In genomic region chr11:51957760-51958159, GRCm38 (mm10) we compare ENCODE assay signal across 24 mouse cellular contexts. TPM values are rescaled to one million over a fixed set of nuclear protein-coding genes. Genes with fewer than 3 reads are reported as not detected.
DNase-seq lines count a peak whose midpoint lies in the region; ATAC-seq and TF ChIP-seq lines count a peak whose summit lies in the region.
"Had no signal": no experiment of that assay in that cellular context is flagged by ENCODE, and none has a peak within 500 bp of the region (broad histone marks: within the 10 kb centered on the region; RNA-seq: fewer than 3 reads in every experiment).

No protein-coding gene starts in this region.

- no peak overlapping the region for H3K4me3 ChIP-seq in lung, embryonic 14.5 days (ENCODE audit: low read depth, low read length)
- H3K4me3 ChIP-seq in neural tube, embryonic 15.5 days (replicated peaks) = no peak overlapping the region
- H3K4me3 ChIP-seq: embryonic facial prominence, embryonic 10.5 days; embryonic facial prominence, embryonic 13.5 days; erythroblast, embryonic 14.5 days; forebrain, embryonic 12.5 days; forebrain, embryonic 15.5 days; heart, adult 2 months; hindbrain, embryonic 12.5 days had no signal

- no peak for ATAC-seq in lung, embryonic 14.5 days (ENCODE audit: insufficient read depth)
- ATAC-seq in neural tube, embryonic 15.5 days (ENCODE audit: low FRiP score) = no peak
- ATAC-seq: activated CD4-positive, CD25-positive, alpha-beta regulatory T cell, adult 4 months; forebrain, embryonic 15.5 days; hindbrain, embryonic 16.5 days had no signal

- H3K9ac ChIP-seq in lung, embryonic 14.5 days = no peak overlapping the region
- no peak overlapping the region for H3K9ac ChIP-seq in neural tube, embryonic 15.5 days (replicated peaks)
- H3K9ac ChIP-seq: embryonic facial prominence, embryonic 13.5 days; forebrain, embryonic 12.5 days; forebrain, embryonic 15.5 days; hindbrain, embryonic 12.5 days had no signal

- H3K27ac ChIP-seq in lung, embryonic 14.5 days (ENCODE audit: low read depth) = no peak overlapping the region
- no peak overlapping the region for H3K27ac ChIP-seq in neural tube, embryonic 15.5 days (replicated peaks)
- H3K27ac ChIP-seq: embryonic facial prominence, embryonic 10.5 days; embryonic facial prominence, embryonic 13.5 days; forebrain, embryonic 12.5 days; forebrain, embryonic 15.5 days; heart, adult 2 months; hindbrain, embryonic 12.5 days had no signal

- DNase-seq in lung, embryonic 14.5 days = peak; percentile 10
- no peak for DNase-seq in lung, adult 18-20 months
- DNase-seq in urinary bladder, postnatal 25 days (ENCODE audit: low spot score) = peak; percentile 26
- DNase-seq in urinary bladder, adult 2 months (ENCODE audit: low spot score) = no peak
- DNase-seq in NIH3T3 (ENCODE audit: low read depth) = peak; percentile 41
- DNase-seq: adrenal gland, adult 8-10 months; adrenal gland, postnatal 25 days; B cell, adult 2 months; cerebellum, adult 11-12 months; cerebellum, adult 8-10 months; cerebellum, postnatal 36 days; embryo, embryonic 11 days; gastrocnemius, postnatal 25 days; heart, adult 2 months had no signal

- no peaks in the 10 kb centered on the region for H3K27me3 ChIP-seq in lung, embryonic 14.5 days (ENCODE audit: insufficient read depth, low read length)
- H3K27me3 ChIP-seq in neural tube, embryonic 15.5 days (replicated peaks) = no peaks in the 10 kb centered on the region
- H3K27me3 ChIP-seq: embryonic facial prominence, embryonic 13.5 days; forebrain, embryonic 12.5 days; forebrain, embryonic 15.5 days; hindbrain, embryonic 12.5 days had no signal

- no peaks in the 10 kb centered on the region for H3K36me3 ChIP-seq in lung, embryonic 14.5 days (ENCODE audit: insufficient read depth)
- H3K36me3 ChIP-seq in neural tube, embryonic 15.5 days = no peaks in the 10 kb centered on the region
- H3K36me3 ChIP-seq: embryonic facial prominence, embryonic 10.5 days; embryonic facial prominence, embryonic 13.5 days; forebrain, embryonic 12.5 days; forebrain, embryonic 15.5 days; hindbrain, embryonic 12.5 days had no signal

- H3K9me3 ChIP-seq in lung, embryonic 14.5 days (ENCODE audit: low read depth, low read length) = no peaks in the 10 kb centered on the region
- H3K9me3 ChIP-seq in neural tube, embryonic 15.5 days (replicated peaks) = no peaks in the 10 kb centered on the region
- H3K9me3 ChIP-seq: embryonic facial prominence, embryonic 10.5 days; embryonic facial prominence, embryonic 13.5 days; forebrain, embryonic 12.5 days; forebrain, embryonic 15.5 days; hindbrain, embryonic 12.5 days had no signal

- no peaks in the 10 kb centered on the region for H3K4me1 ChIP-seq in lung, embryonic 14.5 days (ENCODE audit: insufficient read depth)
- no peaks in the 10 kb centered on the region for H3K4me1 ChIP-seq in neural tube, embryonic 15.5 days
- H3K4me1 ChIP-seq: embryonic facial prominence, embryonic 10.5 days; embryonic facial prominence, embryonic 13.5 days; forebrain, embryonic 12.5 days; forebrain, embryonic 15.5 days; hindbrain, embryonic 12.5 days had no signal

- no peak overlapping the region for H3K4me2 ChIP-seq in lung, embryonic 14.5 days
- H3K4me2 ChIP-seq in neural tube, embryonic 15.5 days = no peak overlapping the region
- H3K4me2 ChIP-seq: embryonic facial prominence, embryonic 13.5 days; forebrain, embryonic 12.5 days; forebrain, embryonic 15.5 days; heart, embryonic 11.5 days; hindbrain, embryonic 12.5 days had no signal

- no peak for TF ChIP-seq CTCF in lung, embryonic 14.5 days (IDR thresholded peaks at IDR 0.05; ENCODE audit: low read depth)

- WGBS in lung, embryonic 14.5 days = 74% methylated on average over 4 of the region's 4 CpGs
- WGBS in neural tube, embryonic 15.5 days = 93% methylated on average over 4 of the region's 4 CpGs

RNA-seq across cellular contexts. Expression of gene Cdkn2aipnl, which starts 9.7 kb away (rescaled TPM):
- polyA plus RNA-seq in lung, embryonic 14.5 days (2014; fragmentation: Nextera tagmentation; extraction: Ambion mirVana) = 107 and 109 TPM in 2 replicates
- polyA plus RNA-seq in urinary bladder, adult 2 months (2012; rRNA removed) = 21.2 and 23.8 TPM in 2 replicates
- polyA plus RNA-seq in neural tube, embryonic 15.5 days (2015; fragmentation: Nextera tagmentation; extraction: Ambion mirVana) = 124 and 129 TPM in 2 replicates

RNA-seq across cellular contexts. Expression of gene Ube2b, which starts 42.8 kb away (rescaled TPM):
- 126 and 128 TPM in 2 replicates for polyA plus RNA-seq in lung, embryonic 14.5 days (2014; fragmentation: Nextera tagmentation; extraction: Ambion mirVana)
- polyA plus RNA-seq in urinary bladder, adult 2 months (2012; rRNA removed) = 203 and 249 TPM in 2 replicates
- polyA plus RNA-seq in neural tube, embryonic 15.5 days (2015; fragmentation: Nextera tagmentation; extraction: Ambion mirVana) = 220 and 226 TPM in 2 replicates

RNA-seq across cellular contexts. Expression of gene Cdkl3, which starts 46.3 kb away (rescaled TPM):
- 8.5 and 9.4 TPM in 2 replicates for polyA plus RNA-seq in lung, embryonic 14.5 days (2014; fragmentation: Nextera tagmentation; extraction: Ambion mirVana)
- polyA plus RNA-seq in urinary bladder, adult 2 months (2012; rRNA removed) = 4.6 and 5.6 TPM in 2 replicates
- 21.1 and 27.4 TPM in 2 replicates for polyA plus RNA-seq in neural tube, embryonic 15.5 days (2015; fragmentation: Nextera tagmentation; extraction: Ambion mirVana)
- polyA plus RNA-seq: erythroblast, embryonic 14.5 days had no signal

Comparison
In these comparisons a context has a peak if more than half of its experiments do, and no peak if none do; other contexts are left out.
1. DNase-seq: peak in lung, embryonic 14.5 days (single experiment), urinary bladder, postnatal 25 days (single experiment) and NIH3T3 (single experiment); none in lung, adult 18-20 months (0 of 2) and urinary bladder, adult 2 months (single experiment).